Mouse (Mus musculus): ENCODE results near the gene Gpat3. TPM values are rescaled to one million over a fixed set of nuclear protein-coding genes. Genes with fewer than 3 reads are reported as not detected.
A peak's percentile ranks its signal among the peaks of the same experiment; 100 is the strongest.

The Gpat3 gene
- total RNA-seq, 2 experiments from 2014 or later: 5.4 to 11.6 TPM

GRCm38 (mm10) chr5:100860417-100861053, 15.0 kb downstream of the Gpat3 start:
- DNase-seq (ENCODE audit: low spot score in 2 of 2): peak in 1 of 2 experiments; percentile 12

DNA sequence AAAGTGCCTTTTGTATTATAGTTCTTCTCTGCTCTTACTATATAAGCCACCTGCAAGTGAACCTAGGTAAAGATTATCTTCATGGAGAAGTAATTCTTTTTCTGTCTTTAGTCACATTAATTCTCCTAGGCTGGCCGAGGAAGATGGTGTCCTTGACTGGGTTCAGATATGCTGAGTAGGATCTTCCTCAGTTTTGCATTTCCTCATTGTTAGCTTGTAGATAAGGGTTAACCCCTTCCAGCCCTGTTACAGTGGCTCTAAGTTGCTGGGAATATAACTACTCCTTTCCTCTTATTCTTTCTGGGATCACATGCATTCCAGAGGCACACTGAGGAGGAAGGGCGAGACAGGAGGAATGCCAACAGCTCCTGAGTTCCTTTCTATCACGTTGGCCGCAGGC, 15.6 kb downstream of the Gpat3 start:
- no peak for DNase-seq (ENCODE audit: low spot score in 2 of 2)

DNA sequence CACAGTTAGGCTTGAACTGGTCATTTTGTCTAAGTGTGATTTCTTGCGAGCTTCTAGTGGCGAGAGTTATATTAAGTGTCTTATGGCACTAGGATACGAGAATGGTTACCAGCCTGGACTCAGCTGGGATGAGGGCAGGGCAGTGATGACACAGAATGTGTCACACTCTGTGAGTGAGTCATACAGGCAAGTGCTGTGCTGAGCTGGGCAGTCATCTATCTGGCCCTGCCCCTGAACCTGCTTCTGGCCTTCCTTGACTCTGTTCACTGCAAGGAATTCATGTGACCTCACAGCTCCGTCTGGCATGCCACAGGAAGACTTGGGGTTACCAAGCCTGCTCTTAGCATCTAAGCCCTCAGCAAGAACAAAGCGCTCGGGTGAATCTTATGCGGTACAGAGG, 16.3 kb downstream of the Gpat3 start:
- no peak for DNase-seq (ENCODE audit: low spot score in 2 of 2)

DNA sequence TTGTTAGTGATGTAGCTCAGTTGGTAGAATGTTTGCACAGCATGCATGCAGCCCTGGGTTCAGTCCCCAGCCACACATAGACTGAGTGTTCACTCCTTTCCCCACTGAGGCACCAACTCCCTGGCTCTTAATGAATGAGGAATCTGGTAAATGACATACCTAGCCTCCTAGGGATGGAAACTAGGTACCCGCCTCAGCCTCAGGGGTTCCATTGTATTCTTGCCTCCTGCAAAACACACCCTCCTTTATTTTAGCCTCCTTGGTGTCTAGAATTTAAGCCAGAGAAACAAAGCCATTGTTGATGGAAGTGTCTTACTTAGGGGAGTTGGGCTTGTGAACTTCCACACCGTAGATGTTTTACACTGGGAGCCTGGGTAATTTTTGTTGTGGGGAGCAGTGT, 17.6 kb downstream of the Gpat3 start:
- no peak for DNase-seq (ENCODE audit: low spot score in 2 of 2)

DNA sequence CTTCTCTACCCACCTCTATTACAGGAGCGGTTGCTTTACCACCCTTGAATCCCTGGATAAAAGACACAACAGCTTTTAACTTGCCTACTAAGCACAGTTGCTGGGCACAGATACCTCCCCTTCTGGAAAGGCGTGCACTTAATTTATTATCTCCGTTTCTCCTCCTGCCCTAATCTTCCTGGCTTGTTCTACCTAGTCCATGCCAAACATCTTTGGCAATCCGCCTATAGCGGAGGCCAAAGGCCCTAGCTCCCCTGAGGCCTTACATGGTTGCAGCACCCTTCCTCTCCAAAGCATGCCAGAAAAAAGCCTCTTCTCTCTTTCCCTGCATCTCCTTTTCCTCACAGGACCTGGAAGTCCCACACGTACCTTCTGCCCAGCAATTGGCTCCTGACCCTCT, 18.9 kb downstream of the Gpat3 start:
- no peak for DNase-seq (ENCODE audit: low spot score in 2 of 2)

DNA sequence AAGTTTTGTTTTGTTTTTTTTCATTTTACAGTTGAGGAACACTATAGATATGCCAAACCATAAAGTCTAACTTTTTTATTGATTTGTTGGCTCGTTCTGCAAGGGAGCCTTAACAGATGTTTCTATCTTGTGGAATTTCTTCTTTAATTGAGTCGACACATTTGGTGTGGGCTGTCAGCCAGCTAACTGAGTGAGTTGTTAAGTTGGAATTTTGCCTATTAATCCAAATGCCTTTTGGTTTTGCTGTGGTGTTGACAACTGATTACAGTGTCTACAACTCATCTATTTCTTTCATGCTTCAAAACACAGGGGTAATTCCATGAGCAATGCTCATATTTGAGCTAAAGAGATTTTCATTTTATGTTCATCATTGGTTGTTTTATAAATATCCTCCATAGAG, 20.7 kb downstream of the Gpat3 start:
- no peak for DNase-seq (ENCODE audit: low spot score in 2 of 2)

GRCm38 (mm10) chr5:100869197-100869895, 23.8 kb downstream of the Gpat3 start:
- no peak for DNase-seq (ENCODE audit: low spot score in 2 of 2)

GRCm38 (mm10) chr5:100871987-100872386, 26.5 kb downstream of the Gpat3 start:
- DNase-seq (ENCODE audit: low spot score in 2 of 2): no peak

- DNase-seq (ENCODE audit: low spot score in 2 of 2): no peak
Observed at GRCm38 (mm10) chr5:100874721-100875120, 29.2 kb downstream of the Gpat3 start.

- no peak for DNase-seq (ENCODE audit: low spot score in 2 of 2)
Observed at GRCm38 (mm10) chr5:100875180-100875579, 29.7 kb downstream of the Gpat3 start.

DNA sequence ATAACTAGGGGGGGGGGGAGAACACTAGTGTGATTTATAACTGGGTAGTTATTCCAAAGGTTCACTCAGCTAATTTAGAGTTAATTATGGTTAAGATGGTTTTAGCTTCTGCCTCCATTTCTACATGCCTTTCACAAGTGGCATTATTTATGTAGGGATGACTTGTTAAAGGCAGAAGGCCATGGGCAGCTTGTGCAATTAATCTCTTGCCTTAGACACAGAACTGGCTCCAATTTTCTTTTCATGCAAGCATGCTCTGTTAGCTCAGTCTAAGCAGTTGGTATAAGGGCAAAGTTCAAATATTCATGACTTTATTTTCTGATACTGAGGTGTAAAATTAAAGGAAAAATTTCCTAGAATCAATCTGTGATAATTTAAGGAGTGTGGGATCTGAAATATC, 31.5 kb downstream of the Gpat3 start:
- no peak for DNase-seq (ENCODE audit: low spot score in 2 of 2)

GRCm38 (mm10) chr5:100885216-100885615, 39.7 kb downstream of the Gpat3 start:
- DNase-seq (ENCODE audit: low spot score in 2 of 2): no peak

DNA sequence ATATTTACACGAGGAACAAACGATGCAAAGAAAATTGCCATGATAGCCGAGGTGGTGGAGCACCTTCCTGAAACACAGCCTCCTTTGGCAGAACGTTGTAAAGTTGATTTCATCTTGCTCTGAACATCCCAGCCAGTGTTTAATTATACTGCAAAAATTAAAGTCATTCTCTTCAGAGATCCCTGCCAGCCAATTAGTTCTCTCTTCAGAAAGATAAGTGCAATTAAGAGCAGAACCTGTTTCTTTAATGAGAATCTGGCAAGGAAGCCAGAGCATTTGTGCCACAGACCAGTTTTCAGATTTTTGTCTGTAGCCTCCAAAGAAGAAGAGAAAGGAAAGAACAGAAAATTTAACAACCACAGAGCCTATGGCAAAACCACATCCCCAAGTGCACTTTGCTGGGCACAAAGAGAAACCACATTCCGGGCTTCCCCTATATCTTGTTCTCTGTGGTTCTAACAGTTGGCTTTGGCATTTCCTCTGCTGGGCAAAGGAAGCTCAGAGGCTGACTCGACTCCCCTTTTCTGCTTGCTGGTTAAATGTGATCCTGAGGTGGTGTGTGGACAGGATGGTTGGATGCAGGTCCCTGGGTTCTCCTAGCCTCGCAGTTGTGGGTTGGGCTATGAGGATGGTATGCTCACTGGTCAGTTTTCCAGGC, 40.9 kb downstream of the Gpat3 start:
- no peak for DNase-seq (ENCODE audit: low spot score in 2 of 2)

- DNase-seq (ENCODE audit: low spot score in 2 of 2): no peak
Observed at GRCm38 (mm10) chr5:100896199-100896598, 50.7 kb downstream of the Gpat3 start.

DNA sequence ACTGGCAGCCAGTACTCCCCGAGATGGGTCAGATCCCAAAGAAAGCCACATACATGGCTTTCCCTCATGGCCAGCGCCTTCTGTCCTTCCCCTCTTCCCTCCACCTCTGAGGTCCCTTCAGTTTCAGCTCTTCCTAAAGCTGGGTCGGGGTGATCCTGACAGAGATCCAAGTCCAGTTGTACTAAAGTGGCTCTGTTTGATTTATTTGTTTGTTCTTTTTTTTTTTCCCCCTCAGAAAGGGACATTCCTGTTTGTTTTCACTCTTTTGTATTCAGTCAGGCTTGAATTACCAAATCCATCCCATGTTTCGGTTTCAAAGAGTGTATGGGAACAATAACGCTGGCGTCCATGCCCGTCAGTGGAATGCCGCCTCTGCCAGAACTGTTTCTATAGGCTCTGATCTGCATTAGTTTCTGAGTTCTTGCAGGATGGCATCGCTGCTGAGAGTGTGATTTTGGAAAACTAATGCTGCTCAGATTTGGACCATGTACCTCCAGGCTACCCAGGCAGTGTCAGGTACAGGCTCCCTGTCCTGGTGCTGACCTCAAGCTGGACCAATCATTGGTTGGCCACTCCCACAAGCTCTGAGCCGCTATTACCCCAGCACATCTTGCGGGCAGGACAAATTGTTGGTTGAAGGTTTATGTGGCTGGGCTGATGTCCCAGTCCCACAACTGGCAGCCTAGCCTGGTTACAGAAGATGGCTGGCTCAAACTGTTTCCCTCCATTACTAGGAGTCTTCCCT, 54.4 kb downstream of the Gpat3 start:
- DNase-seq (ENCODE audit: low spot score in 2 of 2): no peak

DNA sequence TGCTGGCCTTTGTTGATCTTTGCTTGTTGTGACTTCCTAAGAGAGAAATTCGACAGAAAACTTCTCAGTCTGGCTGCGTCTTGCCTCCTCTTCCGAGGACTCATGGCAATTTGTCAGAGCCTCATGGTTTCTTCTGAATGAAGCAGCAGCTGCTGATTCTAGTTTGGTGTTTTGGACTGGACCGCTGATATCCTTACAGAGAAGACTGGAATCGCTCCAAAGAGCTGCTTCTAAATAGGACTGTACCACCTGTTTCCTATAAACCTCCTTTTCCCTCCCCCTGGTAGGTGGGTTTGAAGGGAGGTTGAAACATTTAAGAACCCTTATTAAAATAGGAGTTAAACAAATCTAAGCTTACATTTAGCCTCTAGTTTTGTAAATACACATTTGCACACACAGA, 55.5 kb downstream of the Gpat3 start:
- DNase-seq (ENCODE audit: low spot score in 2 of 2): no peak

DNA sequence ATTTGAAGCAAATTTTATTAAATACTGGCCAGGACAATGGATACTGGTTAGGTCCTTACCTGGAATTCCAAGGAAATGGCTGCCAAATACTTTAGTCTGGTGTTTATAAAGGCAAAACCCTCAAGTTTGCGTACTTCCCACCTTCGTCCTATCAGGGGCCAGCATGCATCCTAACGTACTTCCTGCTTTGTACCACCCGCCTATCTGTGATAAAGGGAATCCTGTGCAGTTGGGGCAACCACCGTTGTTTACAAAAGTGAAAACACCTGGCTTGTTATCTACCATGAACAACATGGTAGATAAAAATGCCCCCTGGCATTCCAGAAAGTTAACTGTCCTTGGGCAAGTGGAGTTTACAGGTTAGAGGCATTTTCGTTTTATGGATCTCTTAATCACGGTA, 63.0 kb downstream of the Gpat3 start:
- no peak for DNase-seq (ENCODE audit: low spot score in 2 of 2)

GRCm38 (mm10) chr5:100908901-100909300, 63.4 kb downstream of the Gpat3 start:
- no peak for DNase-seq (ENCODE audit: low spot score in 2 of 2)

DNA sequence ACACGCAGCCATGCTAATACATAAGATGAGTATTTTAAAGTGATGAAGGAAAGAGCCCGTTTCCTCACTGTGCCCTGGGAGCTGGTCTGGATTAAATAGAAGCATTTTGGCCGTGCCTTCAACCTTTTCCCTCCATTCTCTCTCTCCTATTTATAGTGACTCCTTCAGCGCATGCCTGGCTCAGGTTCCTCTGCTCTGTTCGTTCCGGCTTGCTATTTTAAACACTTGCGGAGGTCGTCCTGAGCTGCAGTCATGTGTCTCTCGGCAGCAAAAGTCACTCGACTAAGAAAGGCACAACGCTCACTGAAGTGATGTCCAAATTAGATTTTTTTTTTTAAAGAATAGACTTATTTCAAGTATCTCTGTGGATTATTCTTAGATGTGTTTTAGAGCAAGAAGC, 64.2 kb downstream of the Gpat3 start:
- DNase-seq (ENCODE audit: low spot score in 2 of 2): no peak

DNA sequence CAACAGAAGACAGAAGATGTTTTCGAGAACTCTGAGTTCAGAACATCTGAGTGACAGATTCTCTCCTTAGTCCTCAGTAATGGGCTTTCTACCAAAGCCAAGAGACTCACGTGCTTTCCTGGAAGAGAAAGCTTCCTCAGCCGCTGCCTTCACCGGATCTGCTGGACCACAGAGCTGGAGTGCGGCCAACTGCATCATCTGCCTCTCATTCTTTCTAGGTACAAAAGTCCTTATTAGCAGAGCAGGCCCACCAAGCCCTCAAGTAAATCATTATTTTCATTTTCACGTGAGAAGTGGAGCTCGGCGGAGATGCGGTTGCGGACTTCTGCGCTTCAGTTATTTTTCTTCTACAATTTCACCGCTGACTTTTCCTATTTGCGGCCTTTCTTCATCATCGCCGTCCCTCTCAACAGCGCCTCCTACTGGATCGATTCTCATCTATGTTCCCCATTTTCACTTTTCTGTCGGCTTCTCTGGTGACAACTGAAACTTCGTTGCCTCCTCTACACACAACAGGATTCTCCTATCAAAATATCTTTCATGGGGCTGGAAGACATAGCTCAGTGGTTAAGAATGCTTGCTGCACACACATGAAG, 66.1 kb downstream of the Gpat3 start:
- no peak for DNase-seq (ENCODE audit: low spot score in 2 of 2)

DNA sequence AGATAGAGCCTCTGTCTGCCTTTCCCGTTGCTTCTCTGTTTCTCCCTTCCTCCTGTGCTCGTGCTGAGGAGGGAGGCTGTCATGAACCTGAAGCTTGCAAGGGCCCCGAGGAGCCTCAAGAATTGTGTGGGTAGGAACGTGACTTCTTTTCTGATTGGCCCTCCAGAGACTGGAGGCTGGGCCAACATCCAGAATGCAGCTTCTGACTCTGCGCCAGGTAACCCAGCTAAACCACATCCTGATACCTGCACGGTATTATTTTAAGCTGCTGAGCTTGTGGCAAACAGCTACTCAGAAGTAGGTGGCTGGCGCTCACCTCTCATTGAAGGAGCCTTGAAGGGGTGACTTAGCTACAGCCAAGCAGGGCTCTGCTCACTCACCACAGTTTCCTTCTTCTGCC, 66.9 kb downstream of the Gpat3 start:
- no peak for DNase-seq (ENCODE audit: low spot score in 2 of 2)

Measured in gastrocnemius, postnatal 4 days (tissue).